Mouse (Mus musculus) hindbrain, embryonic 11.5 days (tissue): ENCODE measurements around the gene Zfp366. TPM values are rescaled to one million over a fixed set of nuclear protein-coding genes. Genes with fewer than 3 reads are reported as not detected.

Experiments used
- ATAC-seq: fragments of 200-750 bp; cut with Nextera tagmentation; 2 replicates; pipeline ENCODE4 v1.8.0; 2017; ENCODE audit warnings: mild to moderate bottlenecking, moderate TSS enrichment, moderate library complexity; ENCODE audit not compliant: low FRiP score
- DNase-seq: peaks from one replicate; pipeline ENCODE4 v3.0.0-alpha.2; 2015; ENCODE audit warnings: low spot score
- H3K27ac ChIP-seq: fragments of 300-500 bp; sonication (generic); 2 replicates; pipeline ENCODE4 v1.5.1; 2014; ENCODE audit warnings: mild to moderate bottlenecking, low read depth, low read length
- H3K27me3 ChIP-seq: fragments of 300-500 bp; sonication (generic); 2 replicates; pipeline ENCODE4 v1.6.1; 2014; ENCODE audit warnings: mild to moderate bottlenecking, low read length, moderate library complexity, mixed read lengths; ENCODE audit not compliant: control insufficient read depth, insufficient read depth
- H3K36me3 ChIP-seq: fragments of 300-500 bp; sonication (generic); 2 replicates; pipeline ENCODE4 v1.6.1; 2014; ENCODE audit warnings: mild to moderate bottlenecking, low read length, moderate library complexity, mixed read lengths; ENCODE audit not compliant: control insufficient read depth, insufficient read depth
- H3K4me1 ChIP-seq: fragments of 300-500 bp; sonication (generic); replicated peaks from 2 replicates; pipeline ENCODE4 v1.6.1; 2014; ENCODE audit warnings: low read length, mixed read lengths; ENCODE audit not compliant: control insufficient read depth, insufficient read depth
- H3K4me2 ChIP-seq: fragments of 300-500 bp; sonication (generic); replicated peaks from 2 replicates; pipeline ENCODE4 v1.6.1; 2014; ENCODE audit warnings: mild to moderate bottlenecking, low read depth, low read length
- H3K4me3 ChIP-seq: fragments of 300-500 bp; sonication (generic); 2 replicates; pipeline ENCODE4 v1.5.1; 2014; ENCODE audit warnings: low read depth, low read length
- H3K9ac ChIP-seq: fragments of 300-500 bp; sonication (generic); 2 replicates; pipeline ENCODE4 v1.6.1; 2014; ENCODE audit warnings: low read depth, low read length
- H3K9me3 ChIP-seq: fragments of 300-500 bp; sonication (generic); 2 replicates; pipeline ENCODE4 v1.6.1; 2016; ENCODE audit warnings: low read length; ENCODE audit not compliant: control insufficient read depth
- WGBS: fragments of 180-500 bp; shearing (Covaris S2); extraction: QIAGEN DNeasy Blood & Tissue Kit; methylation state at CpG from one replicate; pipeline ENCODE4 v1.1.7; 2014; 5-methylcytosine and 5-hydroxymethylcytosine counted together
- polyA plus RNA-seq: library from polyadenylated mRNA; unstranded; fragments of >200 nt; fragmentation: Nextera tagmentation; extraction: Ambion mirVana; gene quantifications from 2 replicates; pipeline ENCODE4 v1.2.1, GENCODE M21; 2014

Gene Zfp366
- polyA plus RNA-seq, 1 experiment from 2014 or later, result 0.91 TPM

DNA sequence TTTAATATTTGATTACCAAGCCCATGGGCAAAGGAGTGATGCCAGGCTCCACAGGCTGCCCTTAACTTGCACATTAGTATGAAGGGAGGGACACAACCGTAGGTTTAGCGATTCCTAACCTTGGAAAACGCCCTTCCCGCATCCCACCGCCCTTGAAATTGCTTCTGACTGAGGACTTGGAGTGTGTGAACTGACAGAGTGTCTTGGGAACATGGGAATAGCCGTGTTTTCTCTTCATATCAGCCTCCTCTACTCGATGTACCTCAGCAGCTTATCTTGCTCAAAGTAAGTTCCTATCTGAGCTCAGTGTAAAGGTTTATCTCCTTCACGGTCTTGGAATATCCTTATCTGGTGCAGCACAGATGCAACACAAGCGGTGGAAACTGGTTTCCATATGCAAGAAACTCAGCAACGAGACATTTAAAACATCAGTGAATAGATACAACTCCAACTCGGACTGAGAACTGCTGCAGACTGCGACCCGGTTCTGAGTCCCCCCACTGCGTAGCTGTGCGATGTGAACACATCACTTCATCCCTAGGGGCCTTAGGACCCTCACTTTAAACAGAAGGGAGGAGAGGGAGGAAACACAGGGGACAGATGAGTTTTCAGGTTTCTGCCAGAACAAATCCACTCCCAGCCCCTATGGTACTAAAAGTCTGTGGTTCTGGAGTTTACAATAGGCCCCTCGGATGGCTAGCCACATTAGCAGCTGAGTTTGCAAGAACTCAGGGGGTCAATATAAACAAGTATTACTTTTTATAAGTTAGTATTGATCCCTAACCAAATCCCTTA lies 43.0 kb downstream of the Zfp366 start:
- H3K27ac ChIP-seq, result no peak overlapping the region
- 92% methylated on average over 16 of the region's 16 CpGs for WGBS
- H3K36me3 ChIP-seq, result no peaks in the 10 kb centered on the region
- H3K4me3 ChIP-seq, result no peak overlapping the region
- no peak overlapping the region for H3K4me2 ChIP-seq
- DNase-seq, result no peak
- no peaks in the 10 kb centered on the region for H3K27me3 ChIP-seq
- no peaks in the 10 kb centered on the region; the same call in 1 of the 2 replicates for H3K4me1 ChIP-seq
- H3K9me3 ChIP-seq, result no peaks in the 10 kb centered on the region
- no peak for ATAC-seq
- H3K9ac ChIP-seq, result no peak overlapping the region

DNA sequence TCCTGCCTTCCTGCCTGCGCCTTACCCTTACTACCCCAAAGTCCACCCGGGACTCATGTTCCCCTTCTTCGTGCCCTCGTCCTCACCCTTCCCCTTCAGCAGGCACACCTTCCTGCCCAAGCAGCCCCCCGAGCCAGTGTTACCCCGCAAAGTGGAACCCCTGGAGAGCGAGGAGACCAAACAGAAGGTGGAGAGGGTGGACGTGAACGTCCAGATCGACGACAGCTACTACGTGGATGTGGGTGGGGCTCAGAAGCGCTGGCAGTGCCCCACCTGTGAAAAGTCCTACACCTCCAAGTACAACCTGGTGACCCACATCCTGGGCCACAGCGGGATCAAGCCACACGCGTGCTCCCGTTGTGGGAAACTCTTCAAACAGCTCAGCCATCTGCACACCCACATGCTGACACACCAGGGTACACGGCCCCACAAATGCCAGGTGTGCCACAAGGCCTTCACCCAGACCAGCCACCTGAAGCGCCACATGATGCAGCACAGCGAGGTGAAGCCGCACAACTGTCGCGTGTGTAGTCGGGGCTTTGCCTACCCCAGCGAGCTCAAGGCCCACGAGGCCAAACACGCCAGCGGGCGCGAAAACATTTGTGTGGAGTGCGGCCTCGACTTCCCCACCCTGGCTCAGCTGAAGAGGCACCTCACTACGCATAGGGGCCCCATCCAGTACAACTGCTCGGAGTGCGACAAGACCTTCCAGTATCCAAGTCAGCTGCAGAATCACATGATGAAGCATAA lies 44.4 kb downstream of the Zfp366 start:
- ATAC-seq (no peak), DNase-seq (no peak)
- no peaks in the 10 kb centered on the region for H3K27me3 ChIP-seq
- no peak overlapping the region for H3K27ac ChIP-seq
- no peak overlapping the region for H3K9ac ChIP-seq
- no peak overlapping the region for H3K4me2 ChIP-seq
- H3K4me1 ChIP-seq, result no peaks in the 10 kb centered on the region; the same call in 1 of the 2 replicates
- no peak overlapping the region for H3K4me3 ChIP-seq
- H3K36me3 ChIP-seq, result no peaks in the 10 kb centered on the region
- 96% methylated on average over 35 of the region's 35 CpGs for WGBS
- H3K9me3 ChIP-seq, result no peaks in the 10 kb centered on the region

DNA sequence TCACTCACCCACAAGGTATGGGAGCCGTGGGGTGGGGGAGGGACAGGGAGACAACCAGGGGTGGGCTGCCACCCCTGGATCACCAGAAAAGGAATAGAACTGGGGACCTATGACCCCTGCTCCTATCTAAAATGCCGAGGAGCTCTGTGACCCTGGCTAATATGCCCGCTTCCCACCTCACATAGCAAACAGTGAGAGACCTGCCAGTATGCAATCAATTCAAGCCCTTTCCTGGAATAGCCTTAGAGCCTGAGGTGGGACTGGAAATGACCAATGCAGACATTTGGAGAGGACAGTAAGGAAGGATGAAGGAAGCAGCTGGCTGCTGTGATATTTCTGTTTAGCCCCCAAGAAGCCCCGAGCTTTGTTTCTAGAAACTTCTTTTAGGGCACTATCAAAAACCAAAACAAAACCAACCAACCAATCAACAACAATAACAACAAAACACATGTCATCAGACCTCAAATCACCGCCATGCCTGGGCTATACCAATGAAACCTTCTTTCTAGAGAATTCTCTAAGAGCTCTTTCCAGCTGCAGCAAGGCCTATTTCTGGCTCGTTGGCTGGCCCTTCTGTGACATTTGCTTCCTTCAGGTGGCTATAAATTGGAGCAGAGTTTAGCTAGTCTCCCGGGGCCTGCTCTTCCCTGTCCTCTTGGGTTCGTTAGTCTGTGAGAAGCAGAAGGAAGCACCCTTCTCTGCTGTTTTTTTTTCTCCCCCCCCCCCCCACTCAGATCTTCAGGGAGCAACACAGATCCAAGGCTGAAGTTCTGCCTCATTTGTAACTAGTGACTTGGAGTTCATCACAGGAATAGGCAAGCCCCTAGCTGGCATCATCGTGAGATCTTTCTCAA lies 45.2 kb downstream of the Zfp366 start:
- ATAC-seq, result no peak
- no peaks in the 10 kb centered on the region; the same call in 1 of the 2 replicates for H3K4me1 ChIP-seq
- no peaks in the 10 kb centered on the region for H3K36me3 ChIP-seq
- H3K9me3 ChIP-seq, result no peaks in the 10 kb centered on the region
- DNase-seq, result no peak
- no peaks in the 10 kb centered on the region for H3K27me3 ChIP-seq
- WGBS, result 74% methylated on average over 9 of the region's 9 CpGs
- H3K4me2 ChIP-seq, result no peak overlapping the region
- no peak overlapping the region for H3K9ac ChIP-seq
- H3K27ac ChIP-seq, result no peak overlapping the region
- no peak overlapping the region for H3K4me3 ChIP-seq

DNA sequence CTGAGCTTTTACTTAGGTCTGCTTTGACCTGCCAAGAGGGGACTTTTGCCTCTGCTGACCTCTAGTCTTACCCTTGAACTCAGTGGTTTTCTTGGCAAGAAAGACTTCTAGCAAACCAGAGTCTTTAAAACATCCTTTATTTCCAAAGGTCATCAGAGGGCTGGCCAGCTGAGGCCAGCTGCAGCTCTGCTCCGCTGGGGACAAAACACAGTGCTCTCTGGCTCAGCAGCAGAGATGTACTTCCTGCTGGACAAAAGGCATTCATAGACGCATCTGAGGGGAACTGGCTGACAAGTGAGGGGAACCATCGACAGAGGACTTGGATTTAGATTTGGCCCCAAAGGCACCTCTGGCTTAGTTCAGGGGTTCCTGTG lies 45.9 kb downstream of the Zfp366 start:
- ATAC-seq (no peak), DNase-seq (no peak)
- H3K27ac ChIP-seq, result no peak overlapping the region
- no peaks in the 10 kb centered on the region for H3K27me3 ChIP-seq
- 19% methylated on average over 3 of the region's 3 CpGs for WGBS
- H3K4me1 ChIP-seq, result no peaks in the 10 kb centered on the region
- H3K9me3 ChIP-seq, result no peaks in the 10 kb centered on the region
- H3K4me3 ChIP-seq, result no peak overlapping the region
- H3K9ac ChIP-seq, result no peak overlapping the region
- H3K4me2 ChIP-seq, result no peak overlapping the region
- H3K36me3 ChIP-seq, result no peaks in the 10 kb centered on the region

DNA sequence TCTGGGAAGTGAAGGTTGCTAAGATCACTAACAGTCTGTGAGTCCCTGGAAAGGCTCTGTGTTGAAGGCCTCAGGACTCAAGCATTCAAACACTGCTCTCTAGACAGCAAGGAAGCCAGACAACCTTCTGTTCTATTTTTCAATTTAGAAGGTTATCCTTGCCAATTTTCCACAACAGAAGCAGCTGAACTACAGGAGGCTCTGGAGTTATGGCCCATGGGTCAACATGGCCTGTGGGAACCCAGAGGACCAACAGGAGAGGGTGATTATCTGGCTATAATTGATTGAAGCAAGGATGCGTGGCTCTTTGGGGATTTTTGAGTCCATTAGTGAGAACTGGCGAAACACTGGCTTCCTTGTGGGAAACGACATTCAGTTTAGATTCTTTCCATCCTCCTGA lies 48.7 kb downstream of the Zfp366 start:
- ATAC-seq (no peak), DNase-seq (no peak)
- 85% methylated on average over 3 of the region's 3 CpGs for WGBS

DNA sequence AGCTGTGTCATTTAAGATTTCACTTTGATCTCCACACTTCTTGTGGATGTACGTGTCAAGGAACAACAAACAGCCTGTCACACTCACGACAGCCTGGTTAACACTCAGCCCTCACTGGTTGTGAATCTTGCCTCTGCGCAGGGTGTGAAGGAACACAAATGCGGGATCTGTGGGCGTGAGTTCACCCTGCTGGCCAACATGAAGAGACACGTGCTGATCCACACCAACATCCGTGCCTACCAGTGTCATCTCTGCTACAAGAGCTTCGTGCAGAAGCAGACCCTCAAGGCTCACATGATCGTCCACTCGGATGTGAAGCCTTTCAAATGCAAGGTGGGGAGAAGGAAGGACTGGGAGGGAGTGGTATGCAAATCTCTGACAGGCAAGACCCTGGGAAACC lies 49.3 kb downstream of the Zfp366 start:
- ATAC-seq (no peak), DNase-seq (no peak)
- H3K27ac ChIP-seq, result no peak overlapping the region
- H3K9me3 ChIP-seq, result no peaks in the 10 kb centered on the region
- H3K9ac ChIP-seq, result no peak overlapping the region
- H3K36me3 ChIP-seq, result no peaks in the 10 kb centered on the region
- H3K4me1 ChIP-seq, result peaks cover 2% of the 10 kb centered on the region; the same call in 1 of the 2 replicates
- no peak overlapping the region for H3K4me3 ChIP-seq
- no peaks in the 10 kb centered on the region for H3K27me3 ChIP-seq
- no peak overlapping the region for H3K4me2 ChIP-seq
- WGBS, result 77% methylated on average over 10 of the region's 10 CpGs

More for the DNA sequence above, 48.7 kb downstream of the Zfp366 start:
- Histone ChIP-seq H3K4me1 (no peaks in the 10 kb centered on the region), H3K27ac (no peak overlapping the region), H3K36me3 (no peaks in the 10 kb centered on the region), H3K4me3 (no peak overlapping the region), H3K4me2 (no peak overlapping the region), H3K27me3 (no peaks in the 10 kb centered on the region), H3K9me3 (no peaks in the 10 kb centered on the region), H3K9ac (no peak overlapping the region)

DNA sequence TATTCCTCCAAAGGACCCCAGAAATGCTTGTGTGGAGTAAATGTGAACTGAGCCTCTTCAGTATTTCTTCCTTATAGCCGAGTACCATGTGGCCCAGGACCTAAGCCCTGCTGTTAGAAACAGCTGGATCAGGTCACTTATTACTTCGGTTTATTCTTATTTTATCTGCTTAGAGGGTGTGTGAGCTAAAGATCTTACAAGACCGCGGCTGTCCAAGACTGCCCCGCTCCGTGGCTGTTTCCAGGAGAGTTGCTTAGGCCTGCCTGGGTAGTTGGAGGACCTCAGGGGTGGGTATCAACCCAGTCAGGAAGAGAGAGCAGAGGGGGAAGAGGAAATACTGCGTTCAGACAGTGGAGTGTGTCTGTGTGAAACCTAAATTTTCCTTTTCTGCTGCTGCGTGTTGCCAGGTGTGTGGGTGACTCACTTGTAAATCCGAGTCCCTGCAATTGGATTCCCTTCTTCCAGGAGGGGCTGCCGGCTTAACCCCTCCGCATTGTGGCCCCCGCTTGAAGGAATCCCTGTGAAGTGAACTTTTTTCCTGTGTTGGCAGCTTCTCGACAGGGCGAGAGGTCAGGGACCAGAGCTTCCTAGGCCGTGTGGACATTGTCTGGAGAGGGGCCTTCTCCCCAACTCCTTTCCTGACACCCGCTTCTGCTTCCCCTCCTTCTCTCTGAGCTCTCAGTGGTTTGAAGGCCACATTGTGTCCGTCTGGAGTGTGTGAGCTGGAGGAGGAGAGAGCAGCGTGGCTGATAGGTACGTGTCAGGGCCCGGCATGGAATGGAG lies 51.0 kb downstream of the Zfp366 start:
- H3K9ac ChIP-seq, result no peak overlapping the region
- no peaks in the 10 kb centered on the region for H3K36me3 ChIP-seq
- DNase-seq (no peak), ATAC-seq (no peak)
- H3K4me1 ChIP-seq, result peaks cover 3% of the 10 kb centered on the region; the same call in 1 of the 2 replicates
- H3K4me2 ChIP-seq, result no peak overlapping the region
- WGBS, result 80% methylated on average over 20 of the region's 20 CpGs
- H3K27me3 ChIP-seq, result no peaks in the 10 kb centered on the region
- H3K9me3 ChIP-seq, result no peaks in the 10 kb centered on the region
- no peak overlapping the region for H3K4me3 ChIP-seq
- no peak overlapping the region for H3K27ac ChIP-seq

DNA sequence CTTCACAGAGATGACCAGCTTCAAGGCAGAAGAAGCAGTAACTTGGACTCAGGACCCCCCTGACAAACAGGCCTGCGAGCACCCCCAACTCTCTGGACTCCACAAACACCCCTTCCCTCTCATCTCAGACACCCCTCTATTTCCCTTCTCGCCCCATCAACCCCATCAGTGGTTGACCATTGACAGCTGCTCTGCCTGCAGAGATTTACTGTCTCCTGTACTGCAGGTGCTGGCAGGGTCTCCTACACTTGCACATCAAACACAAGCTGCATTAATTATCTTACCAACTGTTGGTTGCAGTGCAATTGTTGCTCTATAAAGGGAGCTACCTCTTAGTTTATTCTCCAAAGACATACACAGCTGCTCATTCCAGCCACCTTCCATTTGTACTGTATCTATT lies 51.6 kb downstream of the Zfp366 start:
- Histone ChIP-seq H3K27ac (no peak overlapping the region), H3K4me2 (no peak overlapping the region), H3K4me1 (peaks cover 3% of the 10 kb centered on the region; the same call in 1 of the 2 replicates), H3K9ac (no peak overlapping the region), H3K4me3 (no peak overlapping the region), H3K9me3 (no peaks in the 10 kb centered on the region), H3K27me3 (no peaks in the 10 kb centered on the region), H3K36me3 (no peaks in the 10 kb centered on the region)
- DNase-seq, result no peak
- ATAC-seq, result no peak
- WGBS, result 92% methylated on average over 2 of the region's 2 CpGs
